Mouse (Mus musculus) 3134 (cell line): ENCODE measurements around the gene Maip1.

Experiments
- DNase-seq: peaks from one replicate; pipeline ENCODE4 v3.0.0-alpha.2; 2011; ENCODE audit warnings: low spot score; ENCODE audit not compliant: insufficient read length; ENCODE audit errors: extremely low read depth

Gene Maip1

GRCm38 (mm10) chr1:57406187-57407151, at the start of gene Maip1, which contains the start of gene Tyw5:
Gene Maip1 (plus strand): TSS chr1:57406328.
Gene Tyw5 (minus strand): TSS chr1:57407101.
- DNase-seq: peak; percentile 89

GRCm38 (mm10) chr1:57358546-57358945, 47.6 kb upstream of the Maip1 start:
- DNase-seq: no peak

- DNase-seq: no peak
These were observed 38.7 kb upstream of the Maip1 start for GRCm38 (mm10) chr1:57367446-57367845.

GRCm38 (mm10) chr1:57369111-57369510, 37.0 kb upstream of the Maip1 start:
- DNase-seq: no peak

- DNase-seq: no peak
These were observed 35.7 kb upstream of the Maip1 start for GRCm38 (mm10) chr1:57370451-57370850.

GRCm38 (mm10) chr1:57375276-57375675, 30.9 kb upstream of the Maip1 start:
- no peak for DNase-seq

- no peak for DNase-seq
These were observed 29.3 kb upstream of the Maip1 start for GRCm38 (mm10) chr1:57376806-57377205.

- peak; percentile 94 for DNase-seq
These were observed 28.5 kb upstream of the Maip1 start, which contains the start of gene 1700066M21Rik for GRCm38 (mm10) chr1:57377376-57378341. Gene 1700066M21Rik (plus strand): TSS chr1:57377620.

GRCm38 (mm10) chr1:57386519-57386918, 19.6 kb upstream of the Maip1 start:
- no peak for DNase-seq

- no peak for DNase-seq
These were observed 18.3 kb upstream of the Maip1 start for GRCm38 (mm10) chr1:57387876-57388275.

GRCm38 (mm10) chr1:57388402-57389155, 17.5 kb upstream of the Maip1 start:
- DNase-seq: no peak

GRCm38 (mm10) chr1:57390993-57391790, 14.9 kb upstream of the Maip1 start:
- DNase-seq: no peak

- DNase-seq: no peak
These were observed 13.7 kb upstream of the Maip1 start for GRCm38 (mm10) chr1:57392417-57392816.

- peak; percentile 9 for DNase-seq
These were observed 12.1 kb upstream of the Maip1 start for GRCm38 (mm10) chr1:57394051-57394450.

GRCm38 (mm10) chr1:57400321-57400720, 5.8 kb upstream of the Maip1 start:
- DNase-seq: no peak

- DNase-seq: no peak
These were observed 5.3 kb upstream of the Maip1 start for GRCm38 (mm10) chr1:57400877-57401276.

GRCm38 (mm10) chr1:57402116-57402515, 4.0 kb upstream of the Maip1 start:
- DNase-seq: no peak

GRCm38 (mm10) chr1:57408994-57409393, 2.9 kb downstream of the Maip1 start:
- no peak for DNase-seq

- no peak for DNase-seq
These were observed 7.3 kb downstream of the Maip1 start for GRCm38 (mm10) chr1:57413397-57413796.
